Mouse (Mus musculus) left cerebral cortex, postnatal 25 days (tissue): ENCODE measurements around the gene Myh15. TPM values are rescaled to one million over a fixed set of nuclear protein-coding genes. Genes with fewer than 3 reads are reported as not detected.
A peak's percentile ranks its signal among the peaks of the same experiment; 100 is the strongest.
"Not testable (repeated sequence)": the region's sequence is repeated elsewhere in the genome, so short reads cannot be mapped to it uniquely, and the experiment has no call there.

Experiments
- DNase-seq, 2 experiments: peaks; one replicate each; pipeline ENCODE4 v3.0.0; 2022; ENCODE audit warnings: low spot score in 2 of 2, mixed read lengths in 1 of 2
- intact Hi-C: fragments of 180-260 bp; cut with DNase I; formaldehyde crosslinking; loops from one replicate; pipeline ENCODE4 v1.15.1; 2025
- total RNA-seq, 2 experiments: library from RNA; stranded (reverse); gene quantifications; 2 replicates each; pipeline ENCODE4 v1.2.3; 2021

Gene Myh15
- total RNA-seq, 2 experiments from 2014 or later, result 0.53 to 0.64 TPM

- intact Hi-C loops, result loop anchor here (10.0 kb wide), 1 partner anchor 127 kb away; no protein-coding TSS in a partner anchor
- peak in 1 of 2 experiments; percentile 69 for DNase-seq
Observed at GRCm38 (mm10) chr16:49197951-49198350, 140.7 kb downstream of the Myh15 start.

DNA sequence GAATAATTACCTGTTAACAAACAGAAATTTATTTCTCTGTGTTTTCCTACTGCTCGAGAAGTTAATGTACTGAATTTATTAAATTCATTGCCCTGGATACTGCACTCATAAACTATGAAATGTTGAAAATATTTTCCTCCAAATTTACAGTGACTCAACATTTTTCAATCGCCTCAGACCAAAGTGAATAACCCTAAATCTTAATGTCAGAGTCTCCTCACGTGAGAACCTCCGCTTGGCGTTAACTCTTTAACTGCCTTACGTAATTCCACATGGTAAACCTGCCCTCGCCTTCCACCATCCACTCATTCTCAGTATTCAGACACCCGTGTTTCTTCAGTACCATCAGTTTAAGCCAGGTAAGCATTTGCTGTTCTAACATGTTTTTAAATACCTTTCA lies 166.4 kb downstream of the Myh15 start:
- intact Hi-C loops, result no loop called here
- DNase-seq, result no peak

DNA sequence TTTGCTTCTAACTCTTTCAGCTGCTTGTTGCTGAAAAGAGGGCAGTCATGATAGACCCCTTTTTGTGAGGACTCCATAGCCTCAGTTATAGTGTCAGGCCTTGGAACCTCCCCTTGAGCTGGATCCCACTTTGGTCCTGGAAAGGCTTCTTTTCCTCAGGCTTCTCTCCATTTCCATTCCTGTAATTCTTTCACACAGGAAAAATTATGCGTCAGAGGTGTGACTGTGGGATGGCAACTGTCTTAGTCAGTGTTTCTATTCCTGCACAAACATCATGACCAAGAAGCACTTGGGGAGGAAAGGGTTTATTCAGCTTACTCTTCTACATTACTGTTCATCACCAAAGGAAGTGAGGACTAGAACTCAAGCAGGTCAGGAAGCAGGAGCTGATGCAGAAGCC lies 186.2 kb downstream of the Myh15 start:
- DNase-seq, result peak in 1 of 2 experiments; percentile 66
- intact Hi-C loops, result not testable (repeated sequence)

Other genes with a start within 250 kb of the Myh15 start
- gene Retnlb, start 240.6 kb upstream of the Myh15 start, total RNA-seq, result not detected
- not detected for gene Retnla, start 214.9 kb upstream of the Myh15 start, total RNA-seq
- not detected for gene Retnlg, start 184.9 kb upstream of the Myh15 start, total RNA-seq
- gene Dzip3, start 63.3 kb upstream of the Myh15 start, total RNA-seq, result 10 to 100 TPM; 79.8 to 82.3 TPM
- 1 to 10 TPM; 2.2 to 2.8 TPM for gene Cip2a, start 63.3 kb upstream of the Myh15 start, total RNA-seq